Comparison of ENCODE assay signal across 10 mouse cellular contexts in genomic region chr12:38781686-38782085, GRCm38 (mm10). TPM values are rescaled to one million over a fixed set of nuclear protein-coding genes. Genes with fewer than 3 reads are reported as not detected.
DNase-seq lines count a peak whose midpoint lies in the region; ATAC-seq and TF ChIP-seq lines count a peak whose summit lies in the region.
"Had no signal": no experiment of that assay in that cellular context is flagged by ENCODE, and none has a peak within 500 bp of the region (broad histone marks: within the 10 kb centered on the region; RNA-seq: fewer than 3 reads in every experiment).

No protein-coding gene starts in this region.

- H3K4me3 ChIP-seq in gastrocnemius, adult 2 months = peak overlapping the region; percentile 77
- H3K4me3 ChIP-seq in lung, postnatal 0 days (ENCODE audit: low read depth, low read length) = peak overlapping the region; percentile 54
- peak overlapping the region; percentile 60 for H3K4me3 ChIP-seq in limb, embryonic 14.5 days (replicated peaks; ENCODE audit: low read length)

- intact Hi-C loops in gastrocnemius, adult 2 months (cut with DNase I) = no loop called here

- no peaks in the 10 kb centered on the region for H3K36me3 ChIP-seq in lung, postnatal 0 days (ENCODE audit: insufficient read depth, low read length)
- H3K36me3 ChIP-seq in limb, embryonic 14.5 days (ENCODE audit: control insufficient read depth, insufficient read depth, low read length) = no peaks in the 10 kb centered on the region

- no peaks in the 10 kb centered on the region for H3K4me1 ChIP-seq in lung, postnatal 0 days (ENCODE audit: insufficient read depth, low read depth, low read length)
- H3K4me1 ChIP-seq in limb, embryonic 14.5 days (ENCODE audit: control insufficient read depth, insufficient read depth, low read length) = 0 out of 2 replicates have a peak, but pooled peaks cover 3% of the 10 kb centered on the region

- peak overlapping the region; percentile 90 for H3K27ac ChIP-seq in gastrocnemius, adult 2 months
- H3K27ac ChIP-seq in lung, postnatal 0 days (ENCODE audit: low read length) = no peak overlapping the region
- no peak overlapping the region for H3K27ac ChIP-seq in limb, embryonic 14.5 days (replicated peaks; ENCODE audit: low read depth, low read length)

- H3K4me2 ChIP-seq in lung, postnatal 0 days (replicated peaks; ENCODE audit: low read depth, low read length) = peak overlapping the region; percentile 83; the same call in 1 of the 2 replicates
- H3K4me2 ChIP-seq in limb, embryonic 14.5 days (replicated peaks; ENCODE audit: low read depth, low read length, severe bottlenecking) = peak overlapping the region; percentile 98

- no peak overlapping the region for H3K9ac ChIP-seq in lung, postnatal 0 days (replicated peaks; ENCODE audit: low read depth)
- no peak overlapping the region for H3K9ac ChIP-seq in limb, embryonic 14.5 days (ENCODE audit: low read depth, low read length, severe bottlenecking)

- H3K27me3 ChIP-seq in lung, postnatal 0 days (replicated peaks; ENCODE audit: insufficient read depth, low read length) = no peaks in the 10 kb centered on the region
- no peaks in the 10 kb centered on the region for H3K27me3 ChIP-seq in limb, embryonic 14.5 days (ENCODE audit: control insufficient read depth, insufficient read depth, low read length)

- no peak for TF ChIP-seq POLR2A in limb, embryonic 14.5 days (IDR thresholded peaks at IDR 0.05; ENCODE audit: borderline replicate concordance, extremely low read depth, insufficient read depth, insufficient read length)

- no peaks in the 10 kb centered on the region for H3K9me3 ChIP-seq in lung, postnatal 0 days (ENCODE audit: low read length)
- no peaks in the 10 kb centered on the region for H3K9me3 ChIP-seq in limb, embryonic 14.5 days (ENCODE audit: control insufficient read depth, low read length)

- DNase-seq in gastrocnemius, adult 2 months = no peak
- no peak for DNase-seq in gastrocnemius, postnatal 25 days
- DNase-seq in lung, postnatal 0 days (ENCODE audit: low spot score) = no peak
- no peak for DNase-seq in lung, postnatal 36 days
- no peak for DNase-seq in limb, embryonic 14.5 days (ENCODE audit: low spot score)
- no peak for DNase-seq in ovary, postnatal 10 days (ENCODE audit: low spot score)
- no peak for DNase-seq in spleen, adult 18-20 months
- DNase-seq: kidney, postnatal 36 days had no signal

- 34% methylated on average over 6 of the region's 6 CpGs for WGBS in lung, postnatal 0 days
- 36% methylated on average over 6 of the region's 6 CpGs for WGBS in limb, embryonic 14.5 days

- no peak for TF ChIP-seq CTCF in gastrocnemius, adult 2 months (IDR thresholded peaks at IDR 0.05)
- no peak for TF ChIP-seq CTCF in lung, postnatal 0 days (IDR thresholded peaks at IDR 0.05)

- ATAC-seq in lung, postnatal 0 days = no peak
- no peak for ATAC-seq in limb, embryonic 14.5 days (ENCODE audit: low FRiP score, low read depth)
- no peak for ATAC-seq in frontal cortex, adult (ENCODE audit: low TSS enrichment)

- no peak for TF ChIP-seq EP300 in lung, postnatal 0 days (IDR thresholded peaks at IDR 0.05)

RNA-seq across cellular contexts. Expression of gene Etv1, which starts 2.5 kb away (rescaled TPM):
- total RNA-seq in gastrocnemius, adult 2 months (2021) = 1 to 10 TPM; 4.0 to 4.8 TPM
- total RNA-seq in gastrocnemius, postnatal 25 days (2021) = 1 to 10 TPM; 2.6 to 5.3 TPM
- polyA plus RNA-seq in lung, postnatal 0 days (2015; fragmentation: Nextera tagmentation; extraction: Ambion mirVana) = 22.0 and 23.0 TPM in 2 replicates
- polyA plus RNA-seq in limb, embryonic 14.5 days (2012; rRNA removed) = 10.6 and 13.5 TPM in 2 replicates
- polyA plus RNA-seq in limb, embryonic 14.5 days (2014; fragmentation: Nextera tagmentation; extraction: Ambion mirVana) = 22.1 and 25.5 TPM in 2 replicates
- total RNA-seq: megakaryocyte-erythroid progenitor cell, adult 5-6 weeks had no signal
